Mouse (Mus musculus) CH12.LX (cell line): Measurements from ENCODE around the gene Slc47a2. TPM values are rescaled to one million over a fixed set of nuclear protein-coding genes. Genes with fewer than 3 reads are reported as not detected.
A peak's percentile ranks its signal among the peaks of the same experiment; 100 is the strongest.

Experiments
- DNase-seq: peaks from one replicate; pipeline ENCODE4 v3.0.0-alpha.2; 2013; ENCODE audit errors: extremely low read depth
- H3K27ac ChIP-seq: 2 replicates; pipeline ENCODE4 v1.5.1; 2012; ENCODE audit warnings: low read depth, mild to moderate bottlenecking, control low read depth, moderate library complexity; ENCODE audit not compliant: insufficient read depth
- H3K27me3 ChIP-seq: replicated peaks from 2 replicates; pipeline ENCODE3; 2012; ENCODE audit warnings: inconsistent platforms
- H3K36me3 ChIP-seq, 2 experiments: replicated peaks in 1 of 2; 2 replicates each; pipeline versions ENCODE3 to v1.6.1; 2012; ENCODE audit warnings: inconsistent platforms in 1 of 2, low read length in 1 of 2, mild to moderate bottlenecking in 1 of 2, mixed read lengths in 1 of 2, moderate library complexity in 1 of 2; ENCODE audit not compliant: control insufficient read depth in 1 of 2, insufficient read depth in 1 of 2
- H3K4me1 ChIP-seq, 2 experiments: 2 replicates each; pipeline ENCODE4 v1.6.1; 2012; ENCODE audit warnings: inconsistent platforms in 1 of 2, moderate library complexity in 1 of 2; ENCODE audit not compliant: insufficient read depth in 2 of 2, control insufficient read depth in 1 of 2
- H3K4me2 ChIP-seq: 2 replicates; pipeline ENCODE4 v1.6.1; 2012; ENCODE audit warnings: low read depth, mild to moderate bottlenecking, control low read depth; ENCODE audit not compliant: poor library complexity, insufficient read depth, severe bottlenecking
- H3K4me3 ChIP-seq, 3 experiments: fragments of 150-350 bp in 1 of 3; sonication (generic) in 1 of 3; replicated peaks in 1 of 3; 2 replicates each; pipeline versions ENCODE3 to v1.5.1; 2011 to 2012; ENCODE audit warnings: low read depth in 2 of 3, low read length in 2 of 3, mild to moderate bottlenecking in 2 of 3, moderate library complexity in 2 of 3, control low read depth in 1 of 3, improper control_type of control experiment in 1 of 3, inconsistent platforms in 1 of 3, mixed read lengths in 1 of 3; ENCODE audit not compliant: poor library complexity in 1 of 3
- H3K79me2 ChIP-seq: replicated peaks from 2 replicates; pipeline ENCODE4 v1.6.1; 2012; ENCODE audit warnings: mild to moderate bottlenecking, moderate library complexity; ENCODE audit not compliant: control insufficient read depth, poor library complexity, insufficient read depth, severe bottlenecking; ENCODE audit errors: extremely low read depth
- H3K9ac ChIP-seq: 2 replicates; pipeline ENCODE4 v1.6.1; 2012; ENCODE audit warnings: low read depth, mild to moderate bottlenecking, control low read depth, moderate library complexity; ENCODE audit not compliant: insufficient read depth
- H3K9me3 ChIP-seq: replicated peaks from 2 replicates; pipeline ENCODE3; 2012; ENCODE audit warnings: low read length, inconsistent platforms, mixed read lengths
- CHD1 ChIP-seq: IDR thresholded peaks from 2 replicates; pipeline ENCODE4 v1.6.1; 2012; ENCODE audit warnings: low read depth, low read length, improper control_type of control experiment, inconsistent platforms
- CHD2 ChIP-seq: IDR thresholded peaks from 2 replicates; pipeline ENCODE4 v1.6.1; 2011; ENCODE audit warnings: low read length, improper control_type of control experiment
- CTCF ChIP-seq, 2 experiments: IDR thresholded peaks in 1 of 2; conservative IDR thresholded peaks in 1 of 2; 2 replicates each; pipeline ENCODE4 v1.5.1; 2011 to 2012; ENCODE audit warnings: low read depth in 2 of 2, low read length in 2 of 2, improper control_type of control experiment in 1 of 2, inconsistent platforms in 1 of 2, mild to moderate bottlenecking in 1 of 2, moderate library complexity in 1 of 2
- ELF1 ChIP-seq: IDR thresholded peaks from 2 replicates; pipeline ENCODE4 v1.6.1; 2014; ENCODE audit warnings: low read depth, mild to moderate bottlenecking, inconsistent platforms, low read length, improper control_type of control experiment
- ETS1 ChIP-seq: conservative IDR thresholded peaks from 2 replicates; pipeline ENCODE4 v1.6.1; 2012; ENCODE audit warnings: low read depth, mild to moderate bottlenecking, inconsistent platforms, low read length, improper control_type of control experiment, moderate library complexity
- HCFC1 ChIP-seq: IDR thresholded peaks from 2 replicates; pipeline ENCODE4 v1.6.1; 2012; ENCODE audit warnings: low read depth, mild to moderate bottlenecking, inconsistent platforms, low read length, improper control_type of control experiment
- JUN ChIP-seq: IDR thresholded peaks from 2 replicates; pipeline ENCODE4 v1.6.1; 2011; ENCODE audit warnings: low read depth, mild to moderate bottlenecking, low read length, improper control_type of control experiment, moderate library complexity; ENCODE audit not compliant: insufficient read depth
- JUND ChIP-seq: conservative IDR thresholded peaks from 2 replicates; pipeline ENCODE4 v1.6.1; 2011; ENCODE audit warnings: low read depth, low read length, improper control_type of control experiment
- KAT2A ChIP-seq: IDR thresholded peaks from 2 replicates; pipeline ENCODE4 v1.6.1; 2012; ENCODE audit warnings: low read length, improper control_type of control experiment, inconsistent platforms; ENCODE audit not compliant: insufficient replicate concordance
- MAFK ChIP-seq: IDR thresholded peaks from 2 replicates; pipeline ENCODE4 v1.6.1; 2011; ENCODE audit warnings: low read length, improper control_type of control experiment; ENCODE audit not compliant: insufficient replicate concordance
- MAX ChIP-seq: IDR thresholded peaks from 2 replicates; pipeline ENCODE4 v1.6.1; 2011; ENCODE audit warnings: low read length, improper control_type of control experiment
- MEF2A ChIP-seq: IDR thresholded peaks from 2 replicates; pipeline ENCODE4 v1.6.1; 2014; ENCODE audit warnings: low read depth, mild to moderate bottlenecking, inconsistent platforms, low read length, improper control_type of control experiment, borderline replicate concordance
- NELFE ChIP-seq: IDR thresholded peaks from 2 replicates; pipeline ENCODE4 v1.6.1; 2011; ENCODE audit warnings: low read depth, low read length, improper control_type of control experiment
- NRF1 ChIP-seq: IDR thresholded peaks from 2 replicates; pipeline ENCODE4 v1.6.1; 2014; ENCODE audit warnings: low read depth, mild to moderate bottlenecking, inconsistent platforms, low read length, improper control_type of control experiment, moderate library complexity
- PAX5 ChIP-seq: IDR thresholded peaks from 2 replicates; pipeline ENCODE4 v1.6.1; 2012; ENCODE audit warnings: low read length, inconsistent platforms, mixed read lengths
- POLR2AphosphoS2 ChIP-seq: IDR thresholded peaks from 2 replicates; pipeline ENCODE4 v1.6.1; 2011; ENCODE audit warnings: low read depth, low read length, improper control_type of control experiment
- SMC3 ChIP-seq: IDR thresholded peaks from 2 replicates; pipeline ENCODE4 v1.6.1; 2011; ENCODE audit warnings: low read depth, low read length, improper control_type of control experiment
- TBP ChIP-seq: conservative IDR thresholded peaks from 2 replicates; pipeline ENCODE4 v1.6.1; 2011; ENCODE audit warnings: low read depth, low read length, improper control_type of control experiment
- UBTF ChIP-seq: IDR thresholded peaks from 2 replicates; pipeline ENCODE4 v1.6.1; 2012; ENCODE audit warnings: low read depth, mild to moderate bottlenecking, inconsistent platforms, low read length, improper control_type of control experiment, moderate library complexity
- USF1 ChIP-seq: IDR thresholded peaks from 2 replicates; pipeline ENCODE4 v1.6.1; 2014; ENCODE audit warnings: low read depth, mild to moderate bottlenecking, inconsistent platforms, low read length, improper control_type of control experiment
- USF2 ChIP-seq: conservative IDR thresholded peaks from 2 replicates; pipeline ENCODE4 v1.6.1; 2011; ENCODE audit warnings: low read depth, low read length, improper control_type of control experiment
- ZC3H11A ChIP-seq: IDR thresholded peaks from 2 replicates; pipeline ENCODE4 v1.6.1; 2012; ENCODE audit warnings: low read depth, mild to moderate bottlenecking, inconsistent platforms, low read length, improper control_type of control experiment
- ZNF384 ChIP-seq: IDR thresholded peaks from 2 replicates; pipeline ENCODE4 v1.6.1; 2012; ENCODE audit warnings: low read depth, low read length, improper control_type of control experiment, inconsistent platforms
- dilution Hi-C: fragments of 300-500 bp; cut with MboI; formaldehyde crosslinking; loops from 2 replicates; pipeline ENCODE4 v1.14.3; 2020; ENCODE audit warnings: low sequenced_read_pairs; ENCODE audit not compliant: extremely low pct_unique_long_range_greater_than_20kb, extremely low pct_ligation_motif_present
- in situ Hi-C: fragments of 300-500 bp; cut with MboI; formaldehyde crosslinking; loops from 3 replicates; pipeline ENCODE4 v1.14.3; 2019; ENCODE audit warnings: low sequenced_read_pairs, low pct_ligation_motif_present, low pct_unique_long_range_greater_than_20kb, mixed read lengths
- polyA plus RNA-seq: library from polyadenylated mRNA; unstranded; fragments of >175 nt; gene quantifications from 2 replicates; pipeline ENCODE4 v1.2.1, GENCODE M21; 2012; ENCODE audit warnings: low read depth; ENCODE audit not compliant: insufficient read length
- total RNA-seq, 2 experiments: library from RNA; depleted of rRNA; stranded (reverse); fragments of 300-350 nt in 1 of 2; fragments of >200 nt in 1 of 2; gene quantifications; 2 replicates each; pipeline ENCODE4 v1.2.3; 2012 to 2014

The Slc47a2 gene
- total RNA-seq (2012; rRNA removed) (0.38 and 0.68 TPM in 2 replicates), total RNA-seq (2014; rRNA removed) (0.08 and 0.24 TPM in 2 replicates), polyA plus RNA-seq (0.37 and 0.39 TPM in 2 replicates)

DNA sequence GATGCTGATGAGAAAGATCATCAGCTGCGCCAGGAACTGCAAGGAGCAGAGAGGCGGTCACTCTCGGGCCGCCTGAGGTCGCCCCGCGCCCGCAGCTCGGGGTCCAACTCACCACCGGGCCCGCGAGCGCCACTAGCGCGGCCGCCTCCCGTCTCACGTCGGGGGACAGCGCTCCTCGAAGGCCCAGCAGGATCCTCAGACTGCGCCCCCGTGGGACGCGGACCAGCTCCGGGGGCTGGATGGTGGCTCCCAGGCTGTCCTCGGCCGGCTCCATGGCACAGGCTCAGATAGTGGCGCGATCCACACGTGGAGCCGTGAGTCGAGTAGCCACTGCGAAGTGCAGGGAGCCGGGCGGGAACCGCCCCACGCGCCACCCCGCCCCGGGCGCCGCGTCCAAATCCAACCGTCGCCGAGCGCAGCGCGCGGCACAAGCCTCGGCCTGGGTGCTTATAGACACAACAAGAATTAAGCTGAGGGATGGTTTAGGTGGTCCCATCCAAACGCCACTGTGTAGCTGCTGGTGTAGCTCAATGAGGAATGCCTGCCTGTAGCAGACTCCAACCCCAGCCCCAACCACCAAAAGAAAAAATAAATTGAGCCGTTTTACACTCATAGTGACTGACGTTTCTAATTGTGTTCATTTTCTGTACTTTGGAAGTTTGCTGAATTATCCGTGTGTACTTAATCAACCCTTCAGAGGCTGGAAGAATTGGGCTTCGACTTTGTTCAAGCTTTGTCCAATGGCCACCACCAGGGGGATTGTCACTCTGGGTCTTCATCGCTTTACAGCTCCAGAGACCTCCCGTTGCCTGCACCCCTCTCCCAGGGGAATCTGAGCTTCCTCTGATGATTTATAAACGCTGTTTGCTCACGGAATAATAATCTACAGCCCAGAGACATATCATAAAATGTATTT is at the start of gene Slc47a2:
Slc47a2 (minus strand) TSS at position 356 of the 916 bp plus-strand sequence.
- no peak within 1 kb of the TSS for H3K4me3 ChIP-seq
- peaks cover 0 to 5% of the 10 kb centered on the region in 2 experiments; a peak in 1 of 4 replicates for H3K4me1 ChIP-seq
- H3K79me2 ChIP-seq, result no peaks in the 10 kb centered on the region
- peaks cover 22 to 57% of the 10 kb centered on the region in 2 experiments for H3K36me3 ChIP-seq
- no peaks in the 10 kb centered on the region for H3K27me3 ChIP-seq
- H3K9me3 ChIP-seq, result no peaks in the 10 kb centered on the region
- H3K27ac ChIP-seq, result no peak within 1 kb of the TSS
- in situ Hi-C loops (loop anchor here (5.0 kb wide), 1 partner anchor 150 kb away; no protein-coding TSS in a partner anchor), dilution Hi-C loops (no loop called here)
- H3K4me2 ChIP-seq, result no peak within 1 kb of the TSS
- TF ChIP-seq CTCF (conservative IDR thresholded peaks at IDR 0.05 in 1 of 2, IDR thresholded peaks at IDR 0.05 in 1 of 2; ENCODE audit: low read depth in 2 of 2, low read length in 2 of 2) (peak in 1 of 2 experiments; percentile 49; a peak in 2 of 4 replicates), JUND (no peak), SMC3 (peak; percentile 49), TBP (no peak)
- no peak within 1 kb of the TSS for H3K9ac ChIP-seq
- DNase-seq, result peak; percentile 6

- H3K27me3 ChIP-seq, result no peaks in the 10 kb centered on the region
- peaks cover 59 to 66% of the 10 kb centered on the region in 2 experiments for H3K36me3 ChIP-seq
- dilution Hi-C loops (no loop called here), in situ Hi-C loops (no loop called here)
- H3K4me2 ChIP-seq, result no peak overlapping the region
- peaks cover 4 to 56% of the 10 kb centered on the region in 2 experiments for H3K4me1 ChIP-seq
- H3K4me3 ChIP-seq, result no peak overlapping the region
- H3K9ac ChIP-seq, result no peak overlapping the region
- H3K9me3 ChIP-seq, result peaks cover 2% of the 10 kb centered on the region
- no peak for TF ChIP-seq KAT2A
- no peak for TF ChIP-seq ZC3H11A
- TF ChIP-seq MEF2A, result no peak
- 0 out of 2 replicates have a peak, but pooled peaks have one; percentile 1 for TF ChIP-seq ZNF384
- peak; percentile 6; the same call in 1 of the 2 replicates for TF ChIP-seq POLR2AphosphoS2
- peaks cover 36% of the 10 kb centered on the region for H3K79me2 ChIP-seq
- DNase-seq, result no peak
- no peak overlapping the region for H3K27ac ChIP-seq
Measured at GRCm38 (mm10) chr11:61388936-61389335, 46.3 kb upstream of the Slc47a2 start.

DNA sequence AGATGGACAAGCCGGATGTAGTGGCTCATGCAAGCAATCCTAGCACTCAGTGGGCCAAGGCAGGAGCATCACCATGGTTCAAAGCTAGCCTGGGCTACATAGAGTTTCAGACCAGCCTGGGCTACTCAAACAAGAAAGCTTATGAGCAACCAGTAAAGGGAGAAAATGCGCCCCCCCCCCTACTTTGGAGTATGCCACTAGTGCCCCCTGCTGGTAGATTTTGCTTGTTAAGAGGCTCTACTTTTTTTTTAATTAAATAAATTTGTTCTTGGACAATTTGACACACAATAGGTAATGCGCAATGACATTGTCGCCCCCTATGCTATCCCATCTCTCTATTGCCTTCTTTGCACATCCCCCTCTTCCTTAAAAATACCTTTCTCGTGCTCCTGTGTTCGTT is 45.4 kb upstream of the Slc47a2 start:
- Histone ChIP-seq H3K4me1 (peaks cover 4 to 56% of the 10 kb centered on the region in 2 experiments), H3K27me3 (no peaks in the 10 kb centered on the region), H3K36me3 (peaks cover 68 to 75% of the 10 kb centered on the region in 2 experiments), H3K27ac (no peak overlapping the region), H3K4me3 (no peak overlapping the region), H3K4me2 (no peak overlapping the region), H3K9me3 (peaks cover 6% of the 10 kb centered on the region), H3K9ac (no peak overlapping the region), H3K79me2 (peaks cover 33% of the 10 kb centered on the region)
- dilution Hi-C loops, result no loop called here
- in situ Hi-C loops, result no loop called here
- DNase-seq, result peak; percentile 66
- no peak for TF ChIP-seq PAX5
- no peak for TF ChIP-seq MAX
- no peak for TF ChIP-seq USF2
- TF ChIP-seq JUN, result no peak
- TF ChIP-seq NELFE, result 0 out of 2 replicates have a peak, but pooled peaks have one; percentile 18
- TF ChIP-seq USF1, result no peak
- no peak for TF ChIP-seq CHD1
- TF ChIP-seq MAFK, result no peak
- TF ChIP-seq UBTF, result no peak
- no peak for TF ChIP-seq CHD2
- TF ChIP-seq KAT2A, result no peak
- TF ChIP-seq NRF1, result no peak
- no peak for TF ChIP-seq ETS1
- no peak for TF ChIP-seq HCFC1
- no peak for TF ChIP-seq ZC3H11A
- TF ChIP-seq ELF1, result no peak
- peak; percentile 3; the same call in 1 of the 2 replicates for TF ChIP-seq POLR2AphosphoS2
